Mouse (Mus musculus) forebrain, embryonic 16.5 days (tissue): ENCODE measurements at regions not wholly inside any gene's neighbourhood (a gene's known extent, or its start where the extent isn't known, plus 50 kb on each side); places are given as distances from the start of the nearest gene placed in this dataset.

Source experiments
- ATAC-seq: fragments of 200-750 bp; cut with Nextera tagmentation; 2 replicates; pipeline ENCODE4 v1.8.0; 2017; ENCODE audit warnings: mild to moderate bottlenecking, moderate library complexity
- H3K27ac ChIP-seq: fragments of 300-500 bp; sonication (generic); 2 replicates; pipeline ENCODE4 v1.5.1; 2014; ENCODE audit warnings: low read length, control low read depth
- H3K27me3 ChIP-seq: fragments of 300-500 bp; sonication (generic); replicated peaks from 2 replicates; pipeline ENCODE4 v1.6.1; 2014; ENCODE audit warnings: low read length; ENCODE audit not compliant: control insufficient read depth, insufficient read depth
- H3K36me3 ChIP-seq: fragments of 300-500 bp; sonication (generic); 2 replicates; pipeline ENCODE4 v1.6.1; 2014; ENCODE audit not compliant: control insufficient read depth, insufficient read depth
- H3K4me1 ChIP-seq: fragments of 300-500 bp; sonication (generic); replicated peaks from 2 replicates; pipeline ENCODE4 v1.6.1; 2014; ENCODE audit warnings: low read length; ENCODE audit not compliant: control insufficient read depth, insufficient read depth
- H3K4me2 ChIP-seq: fragments of 300-500 bp; sonication (generic); 2 replicates; pipeline ENCODE4 v1.6.1; 2014; ENCODE audit warnings: mild to moderate bottlenecking, low read length, control low read depth
- H3K4me3 ChIP-seq: fragments of 300-500 bp; sonication (generic); replicated peaks from 2 replicates; pipeline ENCODE4 v1.5.1; 2014; ENCODE audit warnings: mild to moderate bottlenecking, low read length, control low read depth
- H3K9ac ChIP-seq: fragments of 300-500 bp; sonication (generic); replicated peaks from 2 replicates; pipeline ENCODE4 v1.6.1; 2014; ENCODE audit warnings: low read depth, low read length, control low read depth
- H3K9me3 ChIP-seq: fragments of 300-500 bp; sonication (generic); 2 replicates; pipeline ENCODE4 v1.6.1; 2016; ENCODE audit warnings: low read length; ENCODE audit not compliant: control insufficient read depth
- WGBS: fragments of 180-500 bp; shearing (Covaris S2); extraction: QIAGEN DNeasy Blood & Tissue Kit; methylation state at CpG from one replicate; pipeline ENCODE4 v1.1.7; 2014; 5-methylcytosine and 5-hydroxymethylcytosine counted together

DNA sequence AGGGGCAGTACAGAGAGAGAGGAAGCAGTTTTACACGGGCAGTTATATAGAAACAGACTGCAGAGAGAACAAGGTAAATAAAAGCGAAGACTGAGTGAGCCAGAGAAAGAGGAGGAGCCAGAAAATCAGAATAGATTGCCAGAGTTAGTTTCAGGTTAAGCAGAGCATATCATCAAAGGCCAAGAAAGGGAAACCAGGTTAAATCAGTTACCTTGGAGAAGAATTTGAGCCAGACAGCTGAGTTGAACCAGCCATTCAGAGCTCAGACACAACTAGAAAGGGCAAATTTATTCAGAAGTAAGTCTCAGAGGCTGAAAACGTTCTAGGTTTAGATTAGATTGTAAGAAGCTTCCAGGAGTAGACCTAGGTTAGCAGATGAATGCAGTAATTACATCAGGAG lies 858.6 kb downstream of the Adgrl3 start:
- 75% methylated on average over 3 of the region's 3 CpGs for WGBS
- Histone ChIP-seq H3K9me3 (no peaks in the 10 kb centered on the region), H3K4me3 (no peak overlapping the region), H3K9ac (no peak overlapping the region), H3K27me3 (no peaks in the 10 kb centered on the region), H3K4me2 (no peak overlapping the region), H3K4me1 (no peaks in the 10 kb centered on the region), H3K27ac (no peak overlapping the region), H3K36me3 (no peaks in the 10 kb centered on the region)
- ATAC-seq, result no peak

- Histone ChIP-seq H3K4me3 (no peak overlapping the region), H3K27me3 (no peaks in the 10 kb centered on the region), H3K4me1 (no peaks in the 10 kb centered on the region), H3K36me3 (no peaks in the 10 kb centered on the region), H3K27ac (no peak overlapping the region), H3K9me3 (no peaks in the 10 kb centered on the region), H3K9ac (no peak overlapping the region), H3K4me2 (no peak overlapping the region)
- 35% methylated on average over 6 of the region's 6 CpGs for WGBS
- peak; percentile 78 for ATAC-seq
Measured at GRCm38 (mm10) chr5:81893358-81893757, 873.4 kb downstream of the Adgrl3 start.

- H3K27ac ChIP-seq, result no peak overlapping the region
- no peak for ATAC-seq
- no peak overlapping the region for H3K4me2 ChIP-seq
- no peaks in the 10 kb centered on the region for H3K27me3 ChIP-seq
- H3K4me1 ChIP-seq, result peaks cover 2% of the 10 kb centered on the region
- no peak overlapping the region for H3K4me3 ChIP-seq
- H3K9me3 ChIP-seq, result no peaks in the 10 kb centered on the region
- WGBS, result 89% methylated on average over 6 of the region's 6 CpGs
- no peaks in the 10 kb centered on the region for H3K36me3 ChIP-seq
- H3K9ac ChIP-seq, result no peak overlapping the region
Measured at GRCm38 (mm10) chr5:81909368-81909767, 889.4 kb downstream of the Adgrl3 start.

- Histone ChIP-seq H3K4me3 (no peak overlapping the region), H3K9ac (no peak overlapping the region), H3K27me3 (no peaks in the 10 kb centered on the region), H3K4me2 (peak overlapping the region; percentile 9; the same call in 1 of the 2 replicates), H3K27ac (no peak overlapping the region), H3K4me1 (peaks cover 2% of the 10 kb centered on the region), H3K36me3 (no peaks in the 10 kb centered on the region), H3K9me3 (no peaks in the 10 kb centered on the region)
- peak; percentile 28; the same call in 1 of the 2 replicates for ATAC-seq
- WGBS, result 11% methylated on average over 8 of the region's 8 CpGs
Measured at GRCm38 (mm10) chr5:81909964-81910363, 890.0 kb downstream of the Adgrl3 start.

GRCm38 (mm10) chr5:81916667-81917066 lies 896.7 kb downstream of the Adgrl3 start:
- Histone ChIP-seq H3K36me3 (no peaks in the 10 kb centered on the region), H3K27me3 (no peaks in the 10 kb centered on the region), H3K9me3 (no peaks in the 10 kb centered on the region), H3K9ac (no peak overlapping the region), H3K4me3 (no peak overlapping the region), H3K4me1 (no peaks in the 10 kb centered on the region), H3K27ac (no peak overlapping the region), H3K4me2 (no peak overlapping the region)
- ATAC-seq, result no peak

DNA sequence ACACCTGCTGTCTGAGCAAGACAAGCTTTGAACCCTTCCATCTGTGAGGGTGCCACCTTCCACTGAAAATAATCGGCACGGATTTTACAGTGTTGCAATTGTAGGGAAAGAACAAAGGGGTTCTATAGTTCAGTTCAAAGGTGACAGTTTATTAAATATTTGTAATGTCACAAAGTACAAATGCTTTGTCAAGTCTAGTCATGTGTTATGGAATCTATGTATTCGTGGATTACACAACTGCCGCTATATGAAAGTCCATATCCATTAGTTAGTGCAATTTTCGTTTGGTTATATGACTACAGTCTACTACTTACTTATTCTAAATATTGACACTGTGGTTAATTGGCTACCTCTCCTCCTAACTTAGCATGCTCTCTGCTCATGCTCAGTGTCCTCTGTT lies 920.9 kb downstream of the Adgrl3 start:
- Histone ChIP-seq H3K4me3 (no peak overlapping the region), H3K9ac (no peak overlapping the region), H3K4me2 (no peak overlapping the region), H3K9me3 (no peaks in the 10 kb centered on the region), H3K4me1 (no peaks in the 10 kb centered on the region), H3K27ac (no peak overlapping the region), H3K36me3 (no peaks in the 10 kb centered on the region), H3K27me3 (no peaks in the 10 kb centered on the region)
- 74% methylated on average over 5 of the region's 5 CpGs for WGBS
- no peak for ATAC-seq

DNA sequence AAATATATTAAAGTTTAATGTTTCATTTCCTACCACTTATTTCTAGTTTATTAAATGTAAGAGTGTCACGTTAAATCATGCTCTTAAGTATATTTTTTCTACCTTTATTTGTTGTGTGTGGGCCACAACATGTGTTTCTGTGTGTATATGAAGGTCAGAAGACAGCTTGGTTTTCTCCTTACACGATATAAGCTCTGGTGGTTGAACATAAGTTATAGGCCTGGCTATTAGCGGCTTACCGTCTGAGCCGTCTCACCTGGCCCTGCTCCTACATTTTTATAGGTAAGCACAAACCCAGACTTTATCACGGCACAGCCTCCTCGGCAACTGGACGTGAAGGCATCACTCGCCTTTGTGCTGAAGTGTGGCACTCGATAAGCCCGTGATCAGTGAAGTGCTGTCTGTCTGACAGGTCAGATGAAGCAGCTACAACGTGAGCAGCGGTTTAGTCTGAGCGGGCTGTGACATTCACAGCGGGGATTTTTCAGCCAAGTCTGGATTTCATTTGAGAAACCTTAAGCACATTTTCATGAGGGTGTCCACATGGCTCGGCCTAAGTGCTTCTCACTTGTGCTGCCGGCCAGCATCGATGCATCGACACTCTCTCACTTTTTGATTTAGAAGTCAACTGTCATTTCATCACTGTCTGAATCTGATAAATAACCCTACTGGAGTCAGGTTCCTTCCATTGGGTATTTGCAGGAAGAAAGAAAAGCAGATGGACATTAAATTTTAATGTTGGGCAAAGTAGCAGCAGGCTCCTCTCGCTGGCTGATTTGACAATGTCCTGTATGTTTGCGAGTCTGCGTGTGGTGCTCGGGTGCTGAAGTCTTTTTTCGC lies 950.0 kb downstream of the Adgrl3 start:
- Histone ChIP-seq H3K9ac (no peak overlapping the region), H3K4me2 (peak overlapping the region; percentile 8), H3K27me3 (no peaks in the 10 kb centered on the region), H3K9me3 (no peaks in the 10 kb centered on the region), H3K27ac (peak overlapping the region; percentile 56), H3K4me3 (no peak overlapping the region), H3K4me1 (peaks cover 5% of the 10 kb centered on the region; the same call in 1 of the 2 replicates), H3K36me3 (no peaks in the 10 kb centered on the region)
- ATAC-seq, result peak; percentile 71
- 65% methylated on average over 24 of the region's 24 CpGs for WGBS

GRCm38 (mm10) chr5:81970525-81971011 lies 950.6 kb downstream of the Adgrl3 start:
- peak; percentile 21; the same call in 1 of the 2 replicates for ATAC-seq
- H3K9ac ChIP-seq, result no peak overlapping the region
- 50% methylated on average over 8 of the region's 8 CpGs for WGBS
- H3K27ac ChIP-seq, result peak overlapping the region; percentile 45
- H3K4me1 ChIP-seq, result peaks cover 5% of the 10 kb centered on the region; the same call in 1 of the 2 replicates
- peak overlapping the region; percentile 8 for H3K4me2 ChIP-seq
- no peaks in the 10 kb centered on the region for H3K9me3 ChIP-seq
- H3K4me3 ChIP-seq, result no peak overlapping the region
- H3K27me3 ChIP-seq, result no peaks in the 10 kb centered on the region
- no peaks in the 10 kb centered on the region for H3K36me3 ChIP-seq

- Histone ChIP-seq H3K4me3 (no peak overlapping the region), H3K9me3 (no peaks in the 10 kb centered on the region), H3K36me3 (no peaks in the 10 kb centered on the region), H3K27me3 (no peaks in the 10 kb centered on the region), H3K9ac (no peak overlapping the region), H3K4me2 (no peak overlapping the region), H3K27ac (no peak overlapping the region), H3K4me1 (no peaks in the 10 kb centered on the region)
- 92% methylated on average over 3 of the region's 3 CpGs for WGBS
- no peak for ATAC-seq
Measured at GRCm38 (mm10) chr5:81976515-81976914, 956.6 kb downstream of the Adgrl3 start.
